Mouse (Mus musculus): ENCODE data around the gene Osbp2. TPM values are rescaled to one million over a fixed set of nuclear protein-coding genes. Genes with fewer than 3 reads are reported as not detected.

Gene Osbp2
- polyA plus RNA-seq, 1 experiment from 2014 or later: 21.2 TPM

DNA sequence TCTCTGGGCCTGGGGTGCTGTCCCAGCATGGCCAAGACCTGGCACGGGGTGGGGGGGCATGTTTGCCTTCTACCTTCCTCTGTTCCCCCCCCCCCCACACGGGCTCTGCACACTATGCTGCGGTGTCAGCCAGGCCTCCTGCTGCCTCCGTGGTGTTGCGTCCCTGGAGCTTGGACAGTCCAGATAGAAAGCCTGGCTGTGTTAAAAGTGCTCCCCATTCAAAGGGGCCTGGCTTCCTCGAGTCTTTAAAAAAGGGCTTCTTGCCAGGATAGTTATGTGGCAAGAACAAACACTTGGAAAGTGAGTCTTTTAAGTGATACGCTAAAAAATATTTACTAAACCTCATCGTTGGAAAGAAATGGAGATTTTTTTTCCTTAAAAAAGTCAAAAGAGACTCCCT, 159.3 kb downstream of the Osbp2 start:
- no peaks in the 10 kb centered on the region for H3K36me3 ChIP-seq (ENCODE audit: control insufficient read depth, insufficient read depth, low read length)
- DNase-seq (no peak), ATAC-seq (ENCODE audit: low FRiP score, low TSS enrichment) (no peak)
- no peak overlapping the region for H3K9ac ChIP-seq (replicated peaks; ENCODE audit: low read length)
- H3K27ac ChIP-seq (replicated peaks; ENCODE audit: low read depth, low read length): no peak overlapping the region
- H3K4me3 ChIP-seq (replicated peaks; ENCODE audit: low read depth, low read length): no peak overlapping the region
- no peak overlapping the region for H3K4me2 ChIP-seq (ENCODE audit: low read length)
- no peaks in the 10 kb centered on the region for H3K27me3 ChIP-seq (ENCODE audit: control insufficient read depth, insufficient read depth, low read length)
- H3K9me3 ChIP-seq (ENCODE audit: control insufficient read depth, low read length): no peaks in the 10 kb centered on the region
- WGBS: 83% methylated on average over 8 of the region's 8 CpGs
- H3K4me1 ChIP-seq (ENCODE audit: control insufficient read depth, insufficient read depth, low read length): no peaks in the 10 kb centered on the region

DNA sequence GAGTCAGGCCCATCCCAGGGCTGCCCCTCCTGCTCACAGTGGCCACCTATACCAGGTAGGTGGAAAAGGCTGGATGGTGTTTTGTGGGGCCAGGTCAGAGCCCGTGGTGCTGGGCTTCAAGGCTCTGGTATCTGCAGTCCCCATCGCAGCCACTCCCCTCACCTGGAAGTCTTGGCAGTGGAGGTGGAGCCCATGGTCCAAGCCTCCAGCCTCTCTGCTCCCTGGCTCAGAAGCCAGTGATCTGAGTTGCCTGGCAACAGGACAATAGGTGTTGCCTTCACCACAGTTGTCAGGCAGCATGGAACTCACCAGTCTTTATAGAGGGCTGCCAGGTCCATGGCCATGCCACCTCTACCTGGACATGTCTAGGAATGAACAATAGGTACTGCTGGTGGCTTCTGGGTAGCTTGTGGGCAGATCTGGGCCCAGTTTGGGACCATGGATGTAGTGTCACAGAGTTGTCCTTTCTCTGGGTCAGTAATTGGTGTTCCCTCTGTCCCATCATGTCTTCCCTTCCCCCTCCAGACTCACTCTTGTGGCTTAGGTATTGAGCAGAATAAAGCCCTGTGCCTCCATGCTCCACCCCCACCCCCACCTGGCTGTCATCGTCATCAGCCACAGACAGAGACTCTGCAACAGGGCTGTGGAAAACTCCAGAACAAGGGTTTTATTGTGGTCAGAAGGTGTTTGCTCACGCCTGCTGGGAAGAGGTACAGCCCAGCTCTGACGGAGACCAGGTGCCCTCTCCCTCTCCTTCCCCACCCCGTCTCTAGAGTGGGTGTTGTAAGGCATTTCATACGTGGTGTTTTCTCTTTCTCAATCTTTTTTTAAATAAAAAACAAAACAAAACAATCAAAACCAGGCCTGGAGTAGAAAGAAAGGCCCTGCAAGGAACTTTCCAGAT, 160.4 kb downstream of the Osbp2 start:
- no peak for ATAC-seq (ENCODE audit: low FRiP score, low TSS enrichment)
- 74% methylated on average over 7 of the region's 7 CpGs for WGBS
- H3K4me1 ChIP-seq (ENCODE audit: control insufficient read depth, insufficient read depth, low read length): no peaks in the 10 kb centered on the region

GRCm38 (mm10) chr11:3697441-3697840, 166.3 kb downstream of the Osbp2 start:
- Histone ChIP-seq H3K36me3 (ENCODE audit: control insufficient read depth, insufficient read depth, low read length) (peaks cover 17% of the 10 kb centered on the region), H3K9me3 (ENCODE audit: control insufficient read depth, low read length) (no peaks in the 10 kb centered on the region), H3K4me3 (replicated peaks; ENCODE audit: low read depth, low read length) (no peak overlapping the region), H3K27ac (replicated peaks; ENCODE audit: low read depth, low read length) (no peak overlapping the region), H3K4me2 (ENCODE audit: low read length) (no peak overlapping the region), H3K9ac (replicated peaks; ENCODE audit: low read length) (no peak overlapping the region), H3K27me3 (ENCODE audit: control insufficient read depth, insufficient read depth, low read length) (no peaks in the 10 kb centered on the region), H3K4me1 (ENCODE audit: control insufficient read depth, insufficient read depth, low read length) (no peaks in the 10 kb centered on the region)
- DNase-seq: peak; percentile 23
- WGBS: 87% methylated on average over 3 of the region's 3 CpGs
- ATAC-seq (ENCODE audit: low FRiP score, low TSS enrichment): no peak

More for the DNA sequence above, 160.4 kb downstream of the Osbp2 start:
- Histone ChIP-seq H3K36me3 (ENCODE audit: control insufficient read depth, insufficient read depth, low read length) (no peaks in the 10 kb centered on the region), H3K9me3 (ENCODE audit: control insufficient read depth, low read length) (no peaks in the 10 kb centered on the region), H3K27me3 (ENCODE audit: control insufficient read depth, insufficient read depth, low read length) (no peaks in the 10 kb centered on the region), H3K4me3 (replicated peaks; ENCODE audit: low read depth, low read length) (no peak overlapping the region), H3K9ac (replicated peaks; ENCODE audit: low read length) (no peak overlapping the region), H3K27ac (replicated peaks; ENCODE audit: low read depth, low read length) (no peak overlapping the region), H3K4me2 (ENCODE audit: low read length) (no peak overlapping the region)
- DNase-seq: no peak

DNA sequence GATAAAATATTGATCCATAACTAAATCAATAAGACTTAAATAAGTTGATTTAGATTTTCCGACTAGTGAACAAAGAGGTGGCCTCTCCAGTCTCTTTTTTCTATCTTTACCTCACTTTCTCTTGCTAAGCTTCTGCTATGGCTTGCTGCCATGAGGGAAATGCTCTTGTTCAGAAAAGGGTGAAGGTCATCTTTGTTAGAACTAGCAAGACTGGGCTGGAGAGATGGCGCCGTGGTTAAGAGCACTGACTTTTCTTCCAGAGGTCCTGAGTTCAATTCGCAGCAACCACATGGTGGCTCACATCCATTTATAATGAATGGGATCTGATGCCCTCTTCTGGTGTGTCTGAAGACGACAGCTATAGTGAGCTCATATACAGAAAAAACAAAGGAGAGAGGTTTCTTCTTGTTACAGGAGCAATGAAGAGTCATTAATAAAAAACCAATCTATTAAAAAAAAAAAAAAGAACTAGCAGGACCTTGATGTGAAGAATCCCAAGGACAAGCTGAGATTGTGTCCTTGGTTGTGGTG, 167.6 kb downstream of the Osbp2 start:
- no peak for ATAC-seq (ENCODE audit: low FRiP score, low TSS enrichment)
- H3K9ac ChIP-seq (replicated peaks; ENCODE audit: low read length): no peak overlapping the region
- H3K4me3 ChIP-seq (replicated peaks; ENCODE audit: low read depth, low read length): no peak overlapping the region
- peak; percentile 4 for DNase-seq
- H3K27ac ChIP-seq (replicated peaks; ENCODE audit: low read depth, low read length): no peak overlapping the region
- no peaks in the 10 kb centered on the region for H3K4me1 ChIP-seq (ENCODE audit: control insufficient read depth, insufficient read depth, low read length)
- H3K36me3 ChIP-seq (ENCODE audit: control insufficient read depth, insufficient read depth, low read length): peaks cover 29% of the 10 kb centered on the region
- H3K4me2 ChIP-seq (ENCODE audit: low read length): no peak overlapping the region
- 83% methylated on average over 5 of the region's 5 CpGs for WGBS
- H3K27me3 ChIP-seq (ENCODE audit: control insufficient read depth, insufficient read depth, low read length): no peaks in the 10 kb centered on the region
- H3K9me3 ChIP-seq (ENCODE audit: control insufficient read depth, low read length): no peaks in the 10 kb centered on the region

DNA sequence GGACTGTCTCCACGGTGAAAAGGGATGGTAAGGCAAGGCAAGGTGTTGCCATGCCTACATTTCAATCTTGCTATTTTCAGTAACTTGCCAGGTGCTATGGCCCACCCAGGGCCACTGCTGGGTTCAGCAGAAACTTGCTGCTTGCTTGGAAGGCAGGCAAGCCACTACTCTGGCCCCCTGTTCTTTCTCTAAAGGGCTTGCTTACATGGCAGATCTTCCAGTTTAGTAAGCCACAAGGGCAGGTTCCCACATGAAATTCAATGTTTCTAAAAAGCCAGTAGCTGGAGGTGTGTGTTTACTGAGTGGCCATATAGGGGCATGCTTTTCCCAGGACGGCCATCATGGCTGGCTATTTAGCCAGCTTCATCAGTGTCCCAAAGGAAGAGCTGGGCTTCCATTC, 172.0 kb downstream of the Osbp2 start:
- ATAC-seq (ENCODE audit: low FRiP score, low TSS enrichment) (no peak), DNase-seq (no peak)
- Histone ChIP-seq H3K9me3 (ENCODE audit: control insufficient read depth, low read length) (no peaks in the 10 kb centered on the region), H3K27me3 (ENCODE audit: control insufficient read depth, insufficient read depth, low read length) (no peaks in the 10 kb centered on the region), H3K4me3 (replicated peaks; ENCODE audit: low read depth, low read length) (no peak overlapping the region), H3K4me1 (ENCODE audit: control insufficient read depth, insufficient read depth, low read length) (no peaks in the 10 kb centered on the region), H3K27ac (replicated peaks; ENCODE audit: low read depth, low read length) (no peak overlapping the region), H3K4me2 (ENCODE audit: low read length) (no peak overlapping the region), H3K36me3 (ENCODE audit: control insufficient read depth, insufficient read depth, low read length) (peaks cover 69% of the 10 kb centered on the region), H3K9ac (replicated peaks; ENCODE audit: low read length) (no peak overlapping the region)
- WGBS: 88% methylated on average over 2 of the region's 2 CpGs

GRCm38 (mm10) chr11:3686885-3687284, 176.8 kb downstream of the Osbp2 start:
- 93% methylated on average over 2 of the region's 2 CpGs for WGBS
- H3K9me3 ChIP-seq (ENCODE audit: control insufficient read depth, low read length): no peaks in the 10 kb centered on the region
- H3K9ac ChIP-seq (replicated peaks; ENCODE audit: low read length): no peak overlapping the region
- H3K4me1 ChIP-seq (ENCODE audit: control insufficient read depth, insufficient read depth, low read length): no peaks in the 10 kb centered on the region
- H3K4me3 ChIP-seq (replicated peaks; ENCODE audit: low read depth, low read length): no peak overlapping the region
- DNase-seq (no peak), ATAC-seq (ENCODE audit: low FRiP score, low TSS enrichment) (no peak)
- no peak overlapping the region for H3K27ac ChIP-seq (replicated peaks; ENCODE audit: low read depth, low read length)
- H3K27me3 ChIP-seq (ENCODE audit: control insufficient read depth, insufficient read depth, low read length): no peaks in the 10 kb centered on the region
- H3K36me3 ChIP-seq (ENCODE audit: control insufficient read depth, insufficient read depth, low read length): peaks cover 94% of the 10 kb centered on the region
- H3K4me2 ChIP-seq (ENCODE audit: low read length): no peak overlapping the region

DNA sequence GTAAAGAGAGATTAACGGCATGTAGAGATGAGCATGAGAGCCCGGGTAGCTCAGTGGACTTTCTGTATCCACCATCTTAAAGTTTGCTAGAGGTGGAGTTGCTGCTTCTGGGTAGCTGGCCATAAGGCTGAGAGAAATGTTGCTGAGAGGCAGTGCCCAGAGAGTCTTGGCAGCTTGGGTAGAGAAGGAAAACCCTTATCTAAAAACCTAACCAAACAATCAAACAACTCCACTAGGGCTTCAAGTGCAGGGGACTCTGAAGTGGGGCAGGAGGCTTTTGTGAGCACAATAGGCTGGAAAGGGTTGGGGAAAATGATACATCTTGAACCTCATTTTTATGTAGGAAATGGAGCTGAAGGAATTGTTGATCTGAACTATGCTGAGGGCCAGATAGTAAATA, 177.4 kb downstream of the Osbp2 start:
- 97% methylated on average over 2 of the region's 2 CpGs for WGBS
- Histone ChIP-seq H3K36me3 (ENCODE audit: control insufficient read depth, insufficient read depth, low read length) (peaks cover 93% of the 10 kb centered on the region), H3K9ac (replicated peaks; ENCODE audit: low read length) (no peak overlapping the region), H3K9me3 (ENCODE audit: control insufficient read depth, low read length) (no peaks in the 10 kb centered on the region), H3K4me2 (ENCODE audit: low read length) (no peak overlapping the region), H3K4me1 (ENCODE audit: control insufficient read depth, insufficient read depth, low read length) (no peaks in the 10 kb centered on the region), H3K27ac (replicated peaks; ENCODE audit: low read depth, low read length) (no peak overlapping the region), H3K27me3 (ENCODE audit: control insufficient read depth, insufficient read depth, low read length) (no peaks in the 10 kb centered on the region), H3K4me3 (replicated peaks; ENCODE audit: low read depth, low read length) (no peak overlapping the region)
- DNase-seq (no peak), ATAC-seq (ENCODE audit: low FRiP score, low TSS enrichment) (no peak)

GRCm38 (mm10) chr11:3685431-3685830, 178.3 kb downstream of the Osbp2 start:
- Histone ChIP-seq H3K4me1 (ENCODE audit: control insufficient read depth, insufficient read depth, low read length) (no peaks in the 10 kb centered on the region), H3K4me2 (ENCODE audit: low read length) (no peak overlapping the region), H3K4me3 (replicated peaks; ENCODE audit: low read depth, low read length) (no peak overlapping the region), H3K9ac (replicated peaks; ENCODE audit: low read length) (no peak overlapping the region), H3K27ac (replicated peaks; ENCODE audit: low read depth, low read length) (no peak overlapping the region), H3K36me3 (ENCODE audit: control insufficient read depth, insufficient read depth, low read length) (peaks cover 96% of the 10 kb centered on the region), H3K9me3 (ENCODE audit: control insufficient read depth, low read length) (no peaks in the 10 kb centered on the region), H3K27me3 (ENCODE audit: control insufficient read depth, insufficient read depth, low read length) (no peaks in the 10 kb centered on the region)
- no peak for ATAC-seq (ENCODE audit: low FRiP score, low TSS enrichment)
- 96% methylated on average over 8 of the region's 8 CpGs for WGBS
- DNase-seq: no peak

All from midbrain, embryonic 14.5 days (tissue).